Mouse (Mus musculus): ENCODE data around the gene Foxf2.
A peak's percentile ranks its signal among the peaks of the same experiment; 100 is the strongest.

The Foxf2 gene

GRCm38 (mm10) chr13:31625333-31626101, at the start of gene Foxf2:
Gene Foxf2 (plus strand): TSS chr13:31625816.
- peak in 1 of 2 experiments; percentile 14 for DNase-seq

DNA sequence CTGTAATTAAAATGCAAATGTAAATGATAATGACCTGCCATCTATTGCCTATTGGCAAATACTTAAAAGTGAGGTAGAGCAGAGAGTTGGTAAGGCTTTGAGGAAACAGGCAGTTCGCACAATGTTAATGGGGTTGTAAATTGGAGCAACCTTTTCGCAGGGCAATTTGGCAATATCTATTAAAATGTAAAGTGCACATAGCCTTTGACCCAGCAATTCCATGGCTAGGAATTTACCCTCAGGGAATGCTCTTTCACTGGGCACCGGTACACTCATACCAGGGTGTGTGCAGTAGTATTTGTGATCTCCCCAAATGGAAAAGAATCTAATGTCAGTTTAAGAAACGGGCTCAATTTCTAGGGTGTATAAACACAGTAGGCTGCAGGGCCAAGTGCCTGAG, 48.9 kb upstream of the Foxf2 start:
- no peak for DNase-seq

- DNase-seq = no peak
Measured at GRCm38 (mm10) chr13:31577576-31577975, 48.0 kb upstream of the Foxf2 start.

- no peak for DNase-seq
Measured at GRCm38 (mm10) chr13:31578389-31578788, 47.2 kb upstream of the Foxf2 start.

GRCm38 (mm10) chr13:31579866-31580265, 45.8 kb upstream of the Foxf2 start:
- no peak for DNase-seq

DNA sequence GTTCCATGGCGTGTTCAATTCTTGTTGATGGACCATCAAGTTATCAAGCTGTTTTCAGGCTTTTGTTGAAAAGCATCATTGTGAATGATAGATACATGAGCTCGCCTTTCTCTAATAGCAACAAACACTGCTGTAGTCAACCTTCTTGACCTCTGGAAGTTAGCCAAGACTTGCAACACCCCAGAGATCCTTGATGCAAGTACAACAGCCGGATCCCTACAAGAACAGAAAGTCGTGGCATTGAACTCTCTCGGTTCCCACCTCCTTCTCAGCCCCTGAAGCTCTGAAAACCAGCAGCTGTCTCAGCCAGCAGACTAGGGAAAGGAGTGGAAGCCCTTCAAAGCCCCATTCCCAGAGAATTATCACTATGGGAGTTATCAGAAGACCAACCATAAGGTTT, 38.3 kb upstream of the Foxf2 start:
- DNase-seq = no peak

- no peak for DNase-seq
Measured at GRCm38 (mm10) chr13:31599576-31599975, 26.0 kb upstream of the Foxf2 start.

DNA sequence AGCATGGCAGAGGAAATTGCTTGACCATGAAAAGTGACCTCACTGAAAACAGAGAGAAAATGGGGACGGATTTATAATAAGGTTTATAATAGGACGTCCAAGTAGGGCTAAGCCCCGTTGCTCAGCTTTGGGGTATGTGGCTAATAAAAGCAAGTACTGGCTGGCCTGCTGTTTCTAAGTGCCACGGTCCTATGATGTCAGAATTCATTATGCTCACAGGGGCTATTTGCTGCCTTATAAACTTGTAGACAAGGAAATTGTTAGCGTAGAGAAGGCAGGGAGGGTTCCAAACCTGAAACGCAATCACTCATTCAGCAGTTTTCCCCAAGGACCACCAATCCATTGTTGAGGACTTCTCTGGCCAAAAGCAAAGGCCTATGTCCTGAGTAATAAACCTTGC, 21.7 kb upstream of the Foxf2 start:
- DNase-seq = no peak

DNA sequence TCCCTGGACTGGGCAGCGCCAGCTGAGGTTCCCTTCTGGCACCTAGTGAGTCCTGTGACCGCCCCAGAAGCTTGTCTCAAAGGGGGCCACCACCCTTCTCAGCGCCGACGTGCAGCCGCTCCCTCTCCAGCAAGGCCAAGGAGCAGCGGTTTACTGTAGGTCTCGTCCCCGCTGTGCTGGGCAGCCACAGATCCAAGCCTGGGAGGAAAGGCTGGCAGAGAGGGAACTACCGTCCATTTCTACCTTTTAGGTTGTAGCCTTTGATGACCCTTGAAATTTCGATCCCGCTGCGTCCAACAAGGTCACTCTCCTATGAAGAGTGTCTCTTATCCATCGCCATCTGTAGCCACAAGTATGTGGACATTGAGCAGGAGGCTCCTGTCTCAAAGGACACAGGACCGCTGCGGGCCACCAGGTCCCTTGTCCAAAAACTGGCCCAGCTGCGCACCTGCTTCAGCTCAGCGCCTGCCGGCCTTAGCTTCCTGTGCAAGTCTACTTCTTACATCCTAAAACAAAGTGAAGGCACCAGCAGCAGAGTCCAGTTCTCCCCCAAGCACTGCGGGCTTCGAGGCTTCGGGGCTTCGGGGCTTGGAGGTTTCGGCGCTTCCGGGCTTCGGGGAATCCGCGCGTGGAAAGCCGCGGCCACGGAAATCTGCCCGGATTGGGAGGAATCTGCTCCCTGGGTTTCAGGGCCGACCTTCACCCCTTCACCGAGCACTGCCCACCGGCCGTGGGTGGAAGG, 10.7 kb upstream of the Foxf2 start:
- no peak for DNase-seq

DNA sequence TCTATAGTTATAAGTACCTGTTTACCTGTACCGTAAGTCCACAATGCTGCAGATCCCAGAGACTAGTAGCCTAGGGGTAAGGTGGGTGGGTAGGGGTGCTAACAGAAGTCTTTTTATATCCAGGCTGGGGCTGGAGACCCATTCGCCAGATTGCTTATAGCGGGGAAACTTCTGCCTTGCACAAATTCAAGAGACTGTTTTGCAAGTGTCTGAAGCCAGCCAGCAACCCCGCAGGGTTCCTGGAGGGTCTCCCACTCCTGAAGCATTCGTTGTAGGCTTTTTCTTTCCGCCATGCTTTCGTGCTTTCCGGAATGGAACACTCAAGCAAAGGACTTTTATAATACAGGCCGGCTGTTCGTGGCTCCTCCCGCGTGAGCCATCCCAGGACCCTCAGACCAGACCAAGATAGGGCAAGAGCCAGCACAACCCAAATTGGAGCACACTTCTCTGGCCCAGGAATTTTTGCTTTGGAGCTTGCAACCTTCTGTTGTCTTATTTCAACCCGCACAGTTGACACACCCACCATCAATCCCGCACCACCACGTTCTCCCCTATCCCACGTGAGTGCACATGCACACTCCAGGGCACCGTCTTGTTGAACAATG, 10.0 kb upstream of the Foxf2 start:
- no peak for DNase-seq

GRCm38 (mm10) chr13:31618001-31618400, 7.6 kb upstream of the Foxf2 start:
- no peak for DNase-seq

- peak; percentile 63 to 80 for DNase-seq
Measured at GRCm38 (mm10) chr13:31618416-31618815, 7.2 kb upstream of the Foxf2 start.

DNA sequence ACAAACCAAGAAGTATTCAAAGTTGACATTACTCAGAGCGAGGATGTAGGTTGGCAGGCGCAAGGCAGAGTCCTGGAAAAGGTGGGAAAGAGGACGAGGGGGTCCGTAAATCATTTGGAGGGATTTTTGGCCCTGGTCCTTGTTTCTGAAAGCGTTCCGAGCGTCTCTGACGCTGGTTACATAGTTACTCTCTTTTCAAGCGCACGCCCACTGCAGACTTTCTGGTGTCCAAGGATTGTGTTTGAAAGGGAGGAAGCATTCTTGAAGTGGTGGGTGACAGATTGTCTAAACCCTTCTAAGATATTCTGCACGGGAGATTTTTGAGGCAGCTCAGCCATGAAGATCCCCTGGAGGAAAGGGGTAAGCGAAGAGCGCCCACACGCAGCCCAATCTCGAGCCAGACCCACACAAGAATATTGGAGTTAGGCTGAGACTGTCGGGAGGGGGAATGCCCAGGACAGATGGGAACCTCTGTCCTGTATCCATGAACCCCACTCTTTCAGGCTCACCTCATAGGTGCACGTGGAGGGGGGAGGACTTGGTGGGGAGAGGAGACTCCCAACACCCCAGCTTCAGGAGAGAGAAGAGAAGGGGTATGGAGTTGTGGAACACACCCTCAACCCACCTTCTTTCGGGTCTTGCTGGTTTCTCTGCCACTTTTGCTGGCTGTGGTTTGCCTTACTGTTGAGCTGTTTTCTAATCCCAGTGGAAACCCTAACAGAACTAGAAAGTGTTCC, 6.5 kb upstream of the Foxf2 start:
- no peak for DNase-seq

GRCm38 (mm10) chr13:31619826-31620498, 5.7 kb upstream of the Foxf2 start:
- no peak for DNase-seq

GRCm38 (mm10) chr13:31620499-31620847, 5.1 kb upstream of the Foxf2 start:
- no peak for DNase-seq

DNA sequence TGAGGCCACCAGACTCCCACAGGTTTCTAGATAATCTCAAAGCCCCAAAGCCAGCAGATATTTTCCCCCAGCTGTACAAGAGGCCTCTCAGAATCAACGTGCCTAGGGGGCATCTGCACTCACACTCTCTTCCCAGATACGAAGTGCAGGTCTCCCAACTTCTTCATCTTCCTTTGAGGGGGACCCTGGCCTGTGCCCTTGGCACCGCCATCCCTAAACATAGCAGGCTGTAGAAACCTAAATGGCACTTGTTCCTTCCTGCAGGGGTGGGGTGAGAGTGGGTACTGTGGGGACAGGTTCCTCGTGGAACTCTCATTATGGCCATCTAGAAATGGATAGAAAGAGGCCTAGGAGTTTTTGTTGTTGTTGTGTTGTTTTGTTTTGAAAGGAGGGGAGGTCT, 4.7 kb upstream of the Foxf2 start:
- DNase-seq = no peak

DNA sequence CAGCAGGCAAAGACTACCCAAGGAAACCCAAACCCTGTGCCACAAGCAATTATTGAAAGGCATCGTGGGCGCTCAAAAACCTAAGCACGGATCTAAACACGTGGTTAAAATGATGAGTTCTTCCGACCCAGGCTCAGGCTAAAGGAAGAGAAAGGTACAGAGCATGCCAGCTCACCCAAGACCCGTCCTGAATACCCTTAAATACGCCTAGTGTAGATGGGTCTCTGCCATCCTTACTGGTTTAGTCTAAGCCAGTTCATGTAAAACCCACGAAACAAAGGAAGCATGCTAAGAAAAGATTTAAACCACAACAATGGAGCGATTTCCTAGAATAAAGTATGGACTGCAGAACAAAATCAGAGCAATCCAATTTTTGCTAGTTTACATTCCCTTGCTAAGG, 3.9 kb upstream of the Foxf2 start:
- no peak for DNase-seq

GRCm38 (mm10) chr13:31622371-31622770, 3.2 kb upstream of the Foxf2 start:
- DNase-seq = no peak

DNA sequence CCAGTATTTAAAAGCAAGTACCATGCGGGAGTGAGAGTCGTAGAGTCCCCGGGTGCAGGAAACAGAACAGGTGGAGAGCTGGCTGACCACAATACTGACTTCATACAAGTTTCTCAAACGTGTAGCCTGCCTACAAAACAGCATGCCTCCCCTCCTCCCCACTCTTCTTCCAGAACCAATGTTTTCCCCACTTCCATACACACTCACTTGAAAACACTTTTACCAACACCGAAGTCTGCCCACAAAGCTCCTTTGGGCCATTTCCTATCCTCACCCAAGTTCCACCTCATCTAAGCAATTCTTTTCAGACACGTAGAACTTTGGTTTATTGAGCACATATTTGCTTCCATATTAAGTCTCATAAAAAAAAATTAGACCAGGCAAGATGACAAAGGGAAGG, 2.3 kb upstream of the Foxf2 start:
- no peak for DNase-seq

- DNase-seq = no peak
Measured at GRCm38 (mm10) chr13:31623906-31624860, 1.4 kb upstream of the Foxf2 start.

GRCm38 (mm10) chr13:31624966-31625332, 667 bp upstream of the Foxf2 start:
- no peak for DNase-seq
